Mouse (Mus musculus): ENCODE data around the gene Il18r1.

DNA sequence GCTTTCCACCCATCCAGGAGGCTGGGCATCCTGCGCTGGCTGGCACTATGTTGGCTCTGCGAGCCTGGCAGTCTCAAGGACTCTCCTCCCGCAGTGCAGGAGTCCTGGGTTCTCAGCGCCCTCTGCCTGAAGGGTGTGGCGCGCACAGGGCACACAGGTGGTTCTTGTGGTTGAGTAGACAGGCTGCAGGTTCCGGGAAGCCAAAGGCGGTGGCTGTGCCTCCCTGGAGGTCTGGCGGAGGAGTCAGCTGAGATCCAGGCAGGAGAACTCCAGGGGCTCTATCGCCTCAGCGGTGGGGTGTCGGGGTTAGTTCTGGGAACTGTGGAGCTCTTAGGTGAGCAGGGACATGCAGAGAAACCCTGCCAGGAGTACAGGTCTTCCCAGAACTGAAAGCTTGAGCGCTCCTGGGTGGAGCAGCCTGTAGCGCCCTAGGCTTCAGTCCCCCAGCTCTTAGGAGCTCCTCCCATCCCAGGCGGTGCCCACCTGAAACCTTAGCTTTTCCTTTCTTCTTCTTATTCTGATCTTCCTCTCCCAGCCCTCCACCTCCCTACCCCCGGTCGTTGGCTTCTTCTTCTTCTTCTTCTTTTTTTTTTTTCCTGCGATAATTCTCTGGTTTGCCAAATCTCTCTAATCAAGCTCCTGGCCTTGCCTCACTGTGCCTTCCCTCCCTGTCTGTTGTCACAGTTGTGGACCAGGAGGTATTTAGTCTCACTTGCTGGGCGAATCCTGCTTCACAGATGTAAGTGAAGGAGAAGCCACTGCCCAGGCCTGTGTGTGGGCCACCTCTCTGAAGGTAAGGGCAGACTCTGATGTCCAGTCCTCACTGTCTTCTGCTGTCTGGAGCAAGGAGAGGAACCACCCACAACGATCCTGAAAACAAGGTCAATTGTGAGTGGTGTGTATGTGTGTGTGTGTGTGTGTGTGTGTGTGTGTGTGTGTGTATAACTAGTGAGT, at the start of gene Il18r1:
- no peak for TF ChIP-seq GATA1 (IDR thresholded peaks at IDR 0.05; ENCODE audit: borderline replicate concordance, low read length)
- no peak for TF ChIP-seq FLI1 (IDR thresholded peaks at IDR 0.05; ENCODE audit: low read length)
